Mouse (Mus musculus): ENCODE measurements around the gene Gm5580.

DNA sequence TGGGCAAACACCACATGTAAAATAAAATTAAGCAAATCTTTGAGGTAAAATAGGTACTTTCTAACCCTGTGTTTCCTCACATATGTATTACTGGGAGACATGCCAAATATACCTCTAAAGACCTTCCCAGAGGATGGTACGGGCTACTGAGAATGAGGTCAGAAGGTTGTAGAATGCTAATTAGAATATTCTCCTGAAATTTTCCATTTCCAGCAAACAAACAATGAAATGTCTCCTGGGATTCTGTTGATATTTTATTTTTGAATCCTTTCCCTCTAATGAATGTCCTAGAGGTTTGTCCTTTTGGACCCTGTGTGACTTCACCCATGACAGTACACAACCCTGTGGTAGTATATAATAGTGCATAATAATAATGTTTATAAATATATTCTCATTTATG lies 3.0 kb downstream of the Gm5580 start, which contains the start of gene Olfr214:
- TF ChIP-seq POLR2A (IDR thresholded peaks at IDR 0.05; ENCODE audit: low read depth, low read length) (no peak), CTCF (IDR thresholded peaks at IDR 0.05; ENCODE audit: extremely low read depth, insufficient read length, insufficient replicate concordance, low read depth, low read length) (no peak)

All from small intestine, adult 2 months (tissue).